Mouse (Mus musculus) adrenal gland, adult (tissue): Measurements from ENCODE around the gene Itpr2.
"Not testable (repeated sequence)": the region's sequence is repeated elsewhere in the genome, so short reads cannot be mapped to it uniquely, and the experiment has no call there.

Experiments used
- DNase-seq, 2 experiments: peaks; one replicate each; pipeline ENCODE4 v3.0.0; 2022 to 2023; ENCODE audit warnings: low spot score in 1 of 2; ENCODE audit not compliant: inconsistent age in 2 of 2

Gene Itpr2

DNA sequence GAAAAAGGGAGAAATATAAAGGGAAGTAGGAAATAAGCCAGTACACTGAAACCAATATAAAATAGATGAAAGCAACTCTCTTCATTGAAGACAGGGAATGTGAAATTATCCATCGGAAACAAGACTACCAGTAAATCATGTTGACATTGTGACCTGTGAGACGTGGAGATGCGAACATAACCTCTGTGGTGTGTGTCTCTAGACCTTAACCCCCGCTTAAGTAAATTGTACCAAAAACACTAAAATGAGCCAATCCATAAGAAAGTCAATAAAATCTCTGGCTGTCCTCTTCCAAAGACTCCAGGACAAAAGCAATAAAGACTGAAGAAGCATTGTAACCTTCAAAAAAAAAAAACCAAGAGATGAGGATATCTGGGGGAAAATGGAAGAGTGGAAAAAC is 31.6 kb downstream of the Itpr2 start:
- DNase-seq: no peak

GRCm38 (mm10) chr6:146469936-146470335 is 32.1 kb downstream of the Itpr2 start:
- DNase-seq: peak in 1 of 2 experiments; percentile 80

GRCm38 (mm10) chr6:146468361-146468760 is 33.7 kb downstream of the Itpr2 start:
- DNase-seq: no peak

GRCm38 (mm10) chr6:146464645-146465042 is 37.4 kb downstream of the Itpr2 start:
- DNase-seq: not testable (repeated sequence)

GRCm38 (mm10) chr6:146464014-146464644 is 37.9 kb downstream of the Itpr2 start:
- DNase-seq: no peak

DNA sequence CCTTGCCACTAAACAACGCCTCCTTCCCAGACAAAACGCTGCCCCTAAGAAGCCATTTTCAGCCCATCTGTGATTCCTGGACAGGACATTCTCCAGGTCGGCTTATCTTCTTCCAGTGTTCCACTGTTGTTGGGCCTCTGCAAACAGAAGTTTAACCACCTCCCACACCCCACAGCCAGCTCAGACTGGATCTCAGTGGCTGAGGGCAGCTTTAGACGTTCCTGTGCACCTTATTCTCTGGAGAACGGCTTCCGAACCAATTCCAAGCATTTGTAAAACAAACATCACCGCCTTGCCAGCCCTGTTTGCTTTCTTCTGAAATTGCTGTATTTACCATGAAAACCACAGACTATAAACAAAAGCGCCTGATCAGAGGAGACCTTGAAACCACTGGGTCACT is 41.1 kb downstream of the Itpr2 start:
- DNase-seq: no peak

DNA sequence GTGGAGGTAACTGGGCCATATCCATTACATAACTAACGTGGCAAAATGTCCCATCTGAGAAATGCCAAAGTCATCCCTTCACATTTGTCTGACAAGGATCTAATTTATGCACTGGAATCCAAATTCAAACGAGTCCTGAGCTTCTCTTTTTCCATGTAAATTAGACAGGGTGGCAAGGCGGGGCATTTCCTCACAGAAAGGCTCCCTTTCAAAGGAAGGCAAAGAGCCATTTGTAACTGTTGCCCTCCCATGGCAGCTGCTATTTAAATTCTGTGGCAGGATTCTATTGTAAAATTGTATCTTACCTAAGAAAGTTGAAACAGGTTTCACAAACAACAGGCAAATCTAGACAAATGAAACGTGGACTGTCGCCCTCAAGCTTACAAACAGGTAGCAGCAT is 43.6 kb downstream of the Itpr2 start:
- DNase-seq: no peak

DNA sequence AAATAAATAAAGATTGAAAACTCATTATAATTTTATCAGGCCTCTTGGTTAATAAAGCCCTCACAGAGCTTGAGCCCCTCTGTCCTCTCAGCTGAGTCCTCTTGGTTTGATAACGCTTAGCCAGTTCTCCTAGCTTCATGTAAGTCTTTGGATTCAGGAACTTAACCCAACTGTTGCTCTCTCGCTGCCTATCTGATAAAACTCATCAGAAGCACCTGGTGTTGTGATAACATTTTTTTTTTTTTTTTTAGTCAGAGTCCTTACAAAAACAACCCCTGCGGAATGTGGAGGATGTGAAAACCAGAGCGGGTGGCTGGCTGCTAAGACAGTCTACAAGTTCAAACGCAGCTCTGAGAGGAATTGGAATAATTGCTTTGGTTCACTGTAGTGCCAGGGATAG is 45.3 kb downstream of the Itpr2 start:
- no peak for DNase-seq

DNA sequence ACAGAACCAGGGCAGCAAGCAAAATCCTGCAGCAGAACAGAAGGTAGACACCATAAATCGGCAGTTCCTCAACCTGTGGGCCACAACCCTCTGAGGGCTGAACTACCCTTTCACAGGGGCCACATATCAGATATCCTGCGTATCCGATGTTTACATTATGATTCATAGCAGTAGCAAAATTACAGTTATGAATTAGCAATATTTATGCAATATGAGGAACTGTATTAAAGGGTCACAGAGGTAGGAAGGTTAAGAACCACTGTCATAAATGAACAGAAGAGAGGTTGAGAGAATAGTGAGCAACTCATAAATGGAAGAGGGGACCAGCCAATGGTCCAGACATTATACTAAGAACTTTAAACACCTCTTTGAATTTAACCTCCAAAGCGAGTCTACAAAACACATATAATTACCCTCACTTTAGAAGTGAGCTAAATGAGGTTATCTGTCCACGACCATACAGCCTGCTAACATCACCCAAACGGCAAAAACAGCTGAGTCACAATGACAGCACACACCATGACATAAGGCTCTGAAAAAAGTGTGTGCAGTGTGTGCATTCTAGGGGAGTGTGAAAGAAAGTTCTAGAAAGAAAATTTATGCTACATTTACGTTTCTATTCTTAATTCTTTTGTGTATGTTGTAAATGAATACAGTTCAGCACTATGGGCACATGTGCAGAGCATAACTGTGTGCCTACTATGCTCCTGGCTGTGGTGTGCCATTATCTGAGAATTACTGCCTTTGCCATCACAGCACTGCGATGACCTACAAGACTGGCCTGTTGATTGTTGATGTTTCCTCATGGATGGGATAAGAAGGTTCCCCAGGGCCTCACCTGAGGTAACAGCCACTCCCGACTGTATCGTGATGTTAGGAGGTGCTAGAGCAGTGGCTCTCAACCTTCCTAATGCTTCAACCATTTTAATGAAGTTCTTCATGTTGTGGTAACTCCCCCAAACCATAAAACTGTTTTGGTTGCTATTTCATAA is 47.2 kb downstream of the Itpr2 start:
- DNase-seq: no peak

DNA sequence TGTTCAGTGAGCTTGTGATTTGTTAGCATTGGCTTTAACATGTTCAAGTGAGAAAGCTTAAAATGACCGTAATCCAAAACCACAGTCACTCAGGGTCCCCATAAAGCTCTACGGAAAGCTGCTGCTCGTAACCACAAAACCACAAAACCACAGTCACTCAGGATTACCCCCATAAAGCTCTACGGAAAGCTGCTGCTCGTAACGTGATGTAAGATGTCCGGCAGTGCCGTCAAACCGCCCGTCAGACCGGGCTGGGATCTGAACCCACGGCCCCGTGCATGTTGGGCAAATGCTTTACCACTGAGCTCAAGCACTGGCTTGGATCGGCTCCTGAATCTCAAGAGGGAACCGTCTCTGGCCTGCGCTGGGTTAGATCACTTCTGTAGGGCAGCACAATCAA is 49.5 kb downstream of the Itpr2 start:
- DNase-seq: no peak

- peak in 1 of 2 experiments; percentile 65 for DNase-seq
Measured at GRCm38 (mm10) chr6:146446032-146446704, 55.9 kb downstream of the Itpr2 start.

DNA sequence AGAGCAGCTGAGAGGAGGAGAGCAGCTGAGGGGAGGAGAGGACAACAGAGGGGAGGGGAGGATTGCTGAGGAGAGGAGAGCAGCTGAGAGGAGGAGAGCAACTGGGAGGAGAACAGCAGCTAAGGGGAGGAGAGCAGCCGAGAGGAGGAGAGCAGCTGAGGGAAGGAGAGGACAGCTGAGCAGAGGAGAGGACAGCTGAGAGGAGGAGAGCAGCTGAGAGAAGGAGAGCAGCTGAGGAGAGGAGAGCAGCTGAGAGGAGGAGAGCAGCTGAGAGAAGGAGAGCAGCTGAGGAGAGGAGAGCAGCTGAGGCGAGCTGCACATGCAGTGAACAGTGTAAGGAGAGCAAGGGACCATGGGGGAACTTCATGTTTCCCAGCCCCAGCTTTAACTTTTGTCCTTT is 62.2 kb downstream of the Itpr2 start:
- DNase-seq: no peak

DNA sequence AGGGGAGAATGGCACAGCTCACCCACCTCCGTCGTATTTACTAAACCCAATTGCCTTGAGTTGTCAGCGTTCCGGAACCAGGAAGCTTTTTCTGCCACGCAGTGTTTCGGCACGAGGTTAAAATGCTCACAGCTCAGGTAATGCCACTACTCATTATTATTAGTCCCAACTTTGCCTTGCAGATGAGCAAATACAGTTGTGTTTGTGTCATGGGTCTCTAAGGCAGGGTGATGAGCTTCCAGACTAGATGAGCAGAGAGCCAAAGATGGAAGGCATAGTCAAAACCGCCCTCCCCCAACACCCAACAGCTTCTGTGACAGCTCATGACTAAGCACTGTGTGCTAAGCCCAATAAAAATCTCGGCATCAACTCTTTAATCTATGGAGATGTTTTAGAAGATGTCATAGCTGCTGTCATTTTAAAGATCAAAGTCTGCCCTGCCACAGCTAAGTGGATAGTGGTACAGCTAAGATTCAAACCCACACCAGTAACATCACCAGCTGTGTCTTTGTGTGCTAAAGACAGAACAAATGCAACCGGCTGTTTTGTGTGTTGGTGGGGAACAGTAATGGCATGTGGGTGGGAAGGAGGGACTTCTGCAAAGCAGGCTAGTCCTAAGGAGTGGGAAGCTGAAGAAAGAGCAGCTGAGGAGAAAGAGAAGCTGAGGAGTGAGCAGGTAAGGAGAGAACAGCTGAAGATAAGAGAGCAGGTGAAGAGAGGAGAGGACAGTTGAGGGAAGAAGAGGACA is 62.8 kb downstream of the Itpr2 start:
- DNase-seq: peak in 1 of 2 experiments; percentile 65

DNA sequence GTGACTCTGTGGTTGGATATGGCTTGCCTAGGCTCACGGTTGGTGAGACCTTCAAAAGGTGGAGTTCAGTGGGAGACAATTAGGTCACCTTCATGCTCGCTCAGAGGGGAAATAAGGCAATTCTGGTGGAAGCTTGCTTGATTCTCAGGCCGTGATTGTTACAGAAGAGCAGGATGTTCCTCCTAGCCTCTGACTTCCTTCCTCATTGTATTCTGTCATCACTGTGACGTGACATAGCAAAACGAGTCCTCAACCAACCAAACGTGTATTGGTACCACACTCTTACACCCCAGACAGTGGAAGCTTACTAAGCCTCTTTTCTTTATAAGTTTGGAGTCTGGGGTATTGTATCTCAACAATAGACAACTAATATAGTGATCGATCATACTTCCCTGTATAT is 64.0 kb downstream of the Itpr2 start:
- no peak for DNase-seq

DNA sequence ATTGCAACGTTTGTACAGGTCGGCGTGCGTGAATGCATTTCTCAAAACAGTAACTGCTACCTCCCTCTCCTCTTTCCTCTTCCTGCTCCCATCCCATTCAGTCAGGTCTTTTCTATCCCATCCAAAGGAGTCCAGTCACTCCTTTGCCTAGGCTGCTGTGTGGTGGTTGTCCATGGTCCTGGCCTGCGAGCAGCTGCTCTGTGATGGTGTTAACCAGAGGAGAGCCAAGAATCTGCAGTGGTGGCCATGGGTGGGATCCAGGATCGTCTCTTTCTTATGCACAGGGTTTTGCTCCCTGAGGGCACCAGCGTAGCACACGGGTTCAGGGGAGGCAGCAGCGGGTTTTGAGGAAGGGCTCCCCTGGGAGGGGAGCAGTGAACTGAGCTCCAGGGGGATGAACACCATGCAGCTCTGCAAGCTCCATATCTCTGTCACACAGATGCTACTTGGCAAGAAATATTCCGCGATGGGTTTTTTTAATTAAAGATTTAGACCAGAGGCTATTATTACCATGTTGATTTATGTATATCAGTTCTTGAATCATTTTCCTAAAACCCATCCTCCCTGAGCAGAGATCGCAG is 65.0 kb downstream of the Itpr2 start:
- DNase-seq: no peak

GRCm38 (mm10) chr6:146434217-146434616 is 67.8 kb downstream of the Itpr2 start:
- DNase-seq: no peak

DNA sequence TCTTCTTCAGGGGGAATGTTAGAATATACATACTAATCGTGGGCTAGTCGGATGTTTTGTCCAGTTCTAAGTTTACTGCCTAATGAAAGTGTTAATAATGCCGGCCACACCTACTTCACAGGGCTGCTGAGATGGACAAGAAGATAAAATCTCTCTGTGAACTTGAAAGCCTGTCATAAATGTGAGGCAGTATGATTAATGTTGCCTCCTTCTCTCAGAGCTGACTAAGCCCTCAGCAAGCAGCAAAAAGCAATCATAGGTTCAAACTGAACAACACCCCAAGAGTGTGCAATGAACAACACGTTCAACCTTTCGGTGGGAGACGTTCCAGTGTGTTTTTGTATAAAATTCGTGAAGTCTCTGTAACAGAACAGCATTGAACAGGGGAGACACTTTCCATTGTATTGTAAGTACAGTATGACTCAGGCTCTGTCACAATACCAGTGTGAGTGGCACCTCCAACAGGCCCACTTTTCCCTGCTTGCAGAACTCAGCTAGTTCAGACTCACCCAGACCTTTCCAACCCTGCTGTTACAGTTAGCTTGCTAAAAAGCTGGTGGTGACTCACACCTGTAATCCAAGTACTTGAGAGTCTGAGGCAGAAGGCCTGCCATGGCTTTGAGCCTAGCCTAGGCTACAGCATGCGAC is 69.7 kb downstream of the Itpr2 start:
- peak; percentile 50 to 87 for DNase-seq

- DNase-seq: peak in 1 of 2 experiments; percentile 57
Measured at GRCm38 (mm10) chr6:146431777-146432176, 70.2 kb downstream of the Itpr2 start.

DNA sequence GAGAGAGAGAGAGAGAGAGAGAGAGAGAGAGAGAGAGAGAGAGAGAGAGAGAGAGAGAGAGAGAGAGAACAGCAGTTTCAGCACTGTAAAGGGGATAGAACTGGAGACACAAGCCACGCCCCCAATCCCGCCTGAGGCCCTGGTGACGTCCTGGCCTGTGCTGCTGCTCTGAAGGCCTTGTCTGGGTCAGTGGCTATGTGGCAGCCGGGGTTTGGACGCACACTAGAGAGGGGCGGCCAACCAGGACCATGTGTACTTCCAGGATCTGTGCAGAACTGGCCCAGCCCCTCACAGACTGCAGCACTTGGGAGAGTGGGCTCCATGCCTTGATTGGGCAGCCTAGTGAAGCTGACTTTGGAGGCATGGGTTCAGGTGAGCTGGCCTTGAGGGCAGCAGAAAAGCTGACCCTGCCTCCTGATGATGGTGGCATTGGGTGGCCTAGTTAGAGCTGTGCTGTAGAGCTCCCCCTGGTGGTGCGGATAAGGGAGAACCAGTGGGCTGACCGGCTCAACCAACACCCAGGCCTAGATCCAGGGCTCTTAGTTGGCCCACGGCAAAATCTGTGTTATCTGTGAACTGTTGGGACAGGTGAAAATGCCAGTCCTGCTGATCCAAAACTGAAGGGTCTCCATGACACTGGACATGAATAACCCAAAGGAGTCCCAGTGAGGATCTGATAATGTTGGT is 72.2 kb downstream of the Itpr2 start:
- peak; percentile 38 to 75 for DNase-seq
